Mouse (Mus musculus) thymus, postnatal 36 days (tissue): ENCODE data around the gene Gm21858.
"Not testable (repeated sequence)": the region's sequence is repeated elsewhere in the genome, so short reads cannot be mapped to it uniquely, and the experiment has no call there.

Source experiments
- DNase-seq, 2 experiments: peaks; one replicate each; pipeline ENCODE4 v3.0.0; 2022; ENCODE audit warnings: mixed read lengths in 2 of 2

Gene Gm21858

GRCm38 (mm10) chrY:55731456-55731855 is at the start of gene Gm21858:
Gene Gm21858, plus strand, starts transcription at chrY:55731756.
- DNase-seq = not testable (repeated sequence)
